Mouse (Mus musculus) urinary bladder, postnatal 10 days (tissue): Measurements from ENCODE around the gene Tcap.

ENCODE experiments used
- DNase-seq: peaks from one replicate; pipeline ENCODE4 v3.0.0; 2022; ENCODE audit warnings: low spot score

Tcap gene

GRCm38 (mm10) chr11:98412797-98413301 lies 29.2 kb downstream of the Tcap start:
- no peak for DNase-seq

- DNase-seq: no peak
Measured at GRCm38 (mm10) chr11:98413731-98414130, 30.1 kb downstream of the Tcap start.

GRCm38 (mm10) chr11:98414162-98414561 lies 30.6 kb downstream of the Tcap start:
- no peak for DNase-seq

- DNase-seq: no peak
Measured at GRCm38 (mm10) chr11:98417074-98417473, 33.5 kb downstream of the Tcap start.

- no peak for DNase-seq
Measured at GRCm38 (mm10) chr11:98418273-98418672, 34.7 kb downstream of the Tcap start.

GRCm38 (mm10) chr11:98418939-98419547 lies 35.4 kb downstream of the Tcap start:
- no peak for DNase-seq

GRCm38 (mm10) chr11:98426592-98426991 lies 43.0 kb downstream of the Tcap start:
- no peak for DNase-seq

- DNase-seq: no peak
Measured at GRCm38 (mm10) chr11:98428436-98428835, 44.8 kb downstream of the Tcap start.

GRCm38 (mm10) chr11:98431743-98432502 lies 48.3 kb downstream of the Tcap start:
- DNase-seq: no peak
